Mouse (Mus musculus): ENCODE data around the gene Sim1.

DNA sequence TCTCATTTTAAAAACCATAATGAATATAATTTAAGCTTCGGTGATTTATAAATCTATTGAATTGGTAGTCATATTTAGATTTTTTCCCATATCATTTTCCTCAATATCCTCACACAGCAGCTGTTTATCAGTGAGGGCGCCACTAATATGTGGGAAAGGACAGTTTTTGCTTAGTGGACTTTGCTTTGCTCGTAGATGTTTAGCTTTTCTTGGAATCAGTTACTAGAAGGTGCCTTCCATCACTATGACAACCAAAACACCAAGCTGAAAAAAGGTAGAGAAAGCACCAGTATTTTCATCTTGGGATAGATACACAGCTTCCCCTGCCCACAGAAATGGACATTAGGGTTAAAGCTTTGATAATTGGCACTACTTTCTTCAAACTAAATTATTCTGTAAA, 87.3 kb downstream of the Sim1 start:
- no peak for TF ChIP-seq CTCF (IDR thresholded peaks at IDR 0.05; ENCODE audit: control insufficient read depth, insufficient read depth, low read length)
- TF ChIP-seq POLR2A (IDR thresholded peaks at IDR 0.05; ENCODE audit: borderline replicate concordance, control insufficient read depth, low read depth, low read length) = no peak

Measured in bone marrow, adult 2 months (tissue).